Mouse (Mus musculus): ENCODE measurements around the gene Coq5. TPM values are rescaled to one million over a fixed set of nuclear protein-coding genes. Genes with fewer than 3 reads are reported as not detected.

Coq5 gene
- total RNA-seq, 2 experiments from 2014 or later = 38.0 to 40.0 TPM

Other genes starting within 250 kb of the Coq5 start
- gene Gm10401, start 181.4 kb upstream of the Coq5 start, total RNA-seq (2021) = not detected
- 10 to 100 TPM in 1 of 2 experiments, 1 to 10 TPM in 1; 8.8 to 10.3 TPM for gene Acads, start 160.3 kb upstream of the Coq5 start, total RNA-seq (2021)
- 10 to 100 TPM; 31.5 TPM for gene Unc119b, start 144.7 kb upstream of the Coq5 start, total RNA-seq (2021)
- 10 to 100 TPM; 92.7 to 96.4 TPM for gene Mlec, start 121.5 kb upstream of the Coq5 start, total RNA-seq (2021)
- 100 to 1,000 TPM; 122 to 139 TPM for gene Cabp1, start 85.3 kb upstream of the Coq5 start, total RNA-seq (2021)
- gene Pop5, start 43.8 kb upstream of the Coq5 start, total RNA-seq (2021) = 100 to 1,000 TPM; 117 to 122 TPM
- 100 to 1,000 TPM; 238 to 245 TPM for gene Rnf10, start 6.8 kb upstream of the Coq5 start, total RNA-seq (2021)
- 100 to 1,000 TPM; 813 to 849 TPM for gene Dynll1, start 21.3 kb downstream of the Coq5 start, total RNA-seq (2021)
- gene Srsf9, start 47.5 kb downstream of the Coq5 start, total RNA-seq (2021) = 10 to 100 TPM; 85.8 to 88.9 TPM
- 10 to 100 TPM; 20.9 to 22.0 TPM for gene Gatc, start 61.5 kb downstream of the Coq5 start, total RNA-seq (2021)
- 10 to 100 TPM; 24.8 to 29.2 TPM for gene Triap1, start 61.6 kb downstream of the Coq5 start, total RNA-seq (2021)
- 100 to 1,000 TPM; 708 to 783 TPM for gene Cox6a1, start 69.3 kb downstream of the Coq5 start, total RNA-seq (2021)
- gene Msi1, start 149.9 kb downstream of the Coq5 start, total RNA-seq (2021) = 10 to 100 TPM; 52.1 to 53.0 TPM
- not detected for gene Pla2g1b, start 186.6 kb downstream of the Coq5 start, total RNA-seq (2021)
- 10 to 100 TPM; 46.4 to 50.7 TPM for gene Sirt4, start 205.1 kb downstream of the Coq5 start, total RNA-seq (2021)
- gene Pxn, start 227.0 kb downstream of the Coq5 start, total RNA-seq (2021) = 10 to 100 TPM; 39.8 to 46.1 TPM

Measured in layer of hippocampus, postnatal 36 days (tissue).